Mouse (Mus musculus): Measurements from ENCODE around the gene Mrgpra4.

Mrgpra4 gene

DNA sequence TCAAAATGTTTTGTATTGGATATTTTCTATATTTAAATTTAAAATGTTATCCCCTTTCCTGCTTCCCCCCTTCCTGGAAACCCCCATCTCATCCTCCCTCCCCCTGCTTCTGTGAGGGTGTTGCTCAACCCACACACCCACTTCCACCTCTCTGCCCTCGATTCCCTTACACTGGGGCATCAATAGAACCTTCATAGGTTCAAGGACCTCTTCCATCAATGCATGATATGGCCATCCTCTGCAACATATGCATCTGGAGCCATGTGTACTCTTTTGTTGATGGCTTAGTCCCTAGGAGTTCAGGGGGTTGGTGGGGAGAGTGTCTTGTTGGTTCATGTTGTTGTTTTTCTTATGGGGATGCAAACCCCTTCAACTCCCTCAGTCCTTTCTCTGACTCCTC lies at the start of gene Mrgpra4:
Gene Mrgpra4 (minus strand): TSS at position 101 of the 400 bp plus-strand sequence.
- no peak for DNase-seq (ENCODE audit: low spot score)

DNA sequence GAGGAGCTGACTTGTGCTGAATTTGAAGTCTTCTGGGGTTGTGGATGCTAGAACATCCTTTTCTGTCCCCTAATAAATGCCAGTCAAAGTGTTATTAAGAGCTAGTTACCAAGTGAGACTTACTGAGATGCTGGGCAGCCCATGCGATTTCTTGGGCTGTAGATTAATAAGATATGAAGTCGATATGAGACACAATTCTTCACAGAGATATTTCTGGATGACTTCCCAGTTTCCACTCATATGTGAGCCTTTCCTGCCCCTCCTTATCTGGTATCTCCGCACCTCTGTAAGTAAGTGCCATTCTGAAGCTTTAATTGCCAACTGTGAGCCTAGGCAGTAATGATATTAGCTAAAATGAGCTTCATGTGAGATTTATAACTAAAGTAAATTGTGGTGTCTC lies 45.6 kb upstream of the Mrgpra4 start, which contains the start of gene Mrgprx1:
Gene Mrgprx1 (minus strand): TSS at position 101 of the 400 bp plus-strand sequence.
- no peak for DNase-seq (ENCODE audit: low spot score)

DNA sequence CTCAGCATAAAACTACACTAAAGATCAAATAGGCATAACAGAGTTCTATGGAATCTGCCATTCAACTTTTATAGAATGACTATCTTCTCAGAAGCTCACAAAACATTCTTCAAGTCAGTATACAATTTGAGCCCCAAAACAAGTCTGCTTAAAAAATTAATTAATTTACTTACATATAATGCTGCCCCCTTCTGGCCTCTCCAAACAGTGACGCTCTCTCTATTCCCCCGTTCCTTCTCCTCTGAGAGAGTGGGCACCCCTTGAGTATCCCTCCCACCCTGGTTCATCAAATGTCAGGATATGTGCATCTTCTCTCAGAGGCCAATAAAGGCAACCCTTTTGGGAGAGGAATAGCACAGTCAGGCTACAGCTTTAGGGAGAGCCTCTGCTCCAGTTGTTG lies 36.0 kb upstream of the Mrgpra4 start:
- no peak for DNase-seq (ENCODE audit: low spot score)

DNA sequence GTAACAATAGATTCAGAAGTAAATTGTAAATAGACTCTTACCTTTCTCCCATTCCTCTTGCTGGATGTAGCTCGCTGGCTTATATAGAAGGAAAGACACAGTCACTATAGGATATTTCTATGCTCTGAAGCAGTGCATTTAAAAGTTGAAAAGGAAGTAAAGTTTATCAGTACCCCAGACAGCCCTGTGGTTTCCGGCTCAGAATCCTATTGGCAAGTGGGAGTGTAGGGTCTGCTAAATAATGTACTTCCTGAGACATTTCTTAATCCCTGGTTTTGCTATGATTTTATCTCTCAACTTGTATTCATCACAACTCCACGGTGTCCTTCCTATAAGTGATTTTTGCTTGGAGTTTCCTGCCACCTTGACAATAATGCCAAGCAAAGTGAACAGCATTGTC lies 13.8 kb upstream of the Mrgpra4 start:
- no peak for DNase-seq (ENCODE audit: low spot score)

DNA sequence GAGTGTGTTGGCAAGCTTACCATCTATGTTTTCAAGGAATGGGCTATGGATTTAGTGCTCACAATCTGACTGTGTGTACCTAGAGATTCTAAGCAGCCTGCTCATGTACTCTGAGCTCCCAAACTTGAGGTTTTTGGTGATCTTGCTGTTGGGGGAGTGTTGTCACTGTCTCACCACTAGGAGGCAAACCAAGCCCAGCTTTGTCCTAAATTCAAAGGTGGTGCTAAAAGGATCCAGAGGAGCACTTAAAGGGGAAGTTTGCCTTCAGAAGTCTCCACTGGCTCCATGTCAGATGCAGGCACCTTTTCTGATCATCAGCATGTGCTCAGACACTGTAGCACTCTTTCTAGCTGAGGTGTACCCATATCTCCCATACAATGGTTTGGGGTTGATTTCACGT lies 4.9 kb upstream of the Mrgpra4 start:
- no peak for DNase-seq (ENCODE audit: low spot score)
